Mouse (Mus musculus) cerebellum, adult 11 months (tissue): Measurements from ENCODE around the gene Zbtb20.

Experiments
- DNase-seq: peaks from one replicate; pipeline ENCODE4 v3.0.0; 2022

Zbtb20 gene

DNA sequence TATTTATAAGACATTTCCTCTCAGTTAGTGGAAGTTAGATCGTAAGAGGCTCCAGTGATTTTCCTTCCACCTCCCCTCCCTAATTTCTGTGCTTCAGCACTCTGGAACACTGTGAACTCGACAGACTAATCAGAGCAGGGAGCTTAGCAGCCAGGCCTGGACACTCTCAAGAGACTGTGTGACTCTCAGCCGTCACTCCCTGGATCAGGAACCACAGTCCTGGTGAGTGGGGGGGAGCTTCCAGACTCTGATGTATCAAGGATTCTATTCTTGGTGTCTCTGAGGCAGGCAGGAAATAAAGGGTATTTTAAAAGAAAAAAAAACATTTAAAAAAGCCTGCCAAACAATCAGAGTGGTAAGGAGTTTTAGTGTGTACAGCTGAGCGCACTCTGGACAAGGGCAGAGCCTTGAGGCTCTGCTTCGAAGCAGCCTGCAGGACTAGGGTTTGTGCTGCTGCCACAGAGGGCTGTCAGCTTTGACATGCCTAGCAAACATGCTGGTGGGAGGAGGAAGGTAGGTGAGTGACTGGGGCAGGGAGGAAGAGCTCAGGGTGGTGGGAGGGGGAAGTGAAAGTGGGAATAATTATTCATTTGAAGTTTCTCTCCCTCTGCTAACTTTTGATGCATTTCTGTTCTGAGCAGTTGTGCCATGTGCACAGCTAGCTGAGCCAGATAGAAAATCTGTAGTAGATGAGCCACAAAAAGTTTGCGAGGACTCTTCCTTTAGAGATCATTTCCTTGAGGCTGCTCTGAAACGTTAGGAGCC, 488.3 kb downstream of the Zbtb20 start:
- no peak for DNase-seq

DNA sequence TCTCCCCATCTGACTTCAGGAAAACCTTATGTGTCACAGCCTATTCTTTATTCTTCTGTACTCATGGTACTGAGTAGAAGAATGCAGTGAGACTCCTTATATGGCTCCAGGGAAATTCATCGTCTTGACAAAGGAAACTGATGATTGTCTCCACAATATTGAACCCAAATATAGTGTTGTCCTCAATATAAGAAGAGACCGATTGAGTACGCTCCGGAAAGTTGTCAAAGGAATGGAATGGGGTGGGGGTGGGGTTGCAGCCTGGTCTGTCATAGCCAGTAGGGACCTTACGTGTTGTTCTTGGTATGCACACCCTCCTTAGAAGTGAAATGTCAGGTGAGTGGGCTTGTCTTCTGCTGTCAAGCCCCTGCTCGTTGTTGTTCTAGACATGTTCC, 488.8 kb downstream of the Zbtb20 start:
- no peak for DNase-seq

DNA sequence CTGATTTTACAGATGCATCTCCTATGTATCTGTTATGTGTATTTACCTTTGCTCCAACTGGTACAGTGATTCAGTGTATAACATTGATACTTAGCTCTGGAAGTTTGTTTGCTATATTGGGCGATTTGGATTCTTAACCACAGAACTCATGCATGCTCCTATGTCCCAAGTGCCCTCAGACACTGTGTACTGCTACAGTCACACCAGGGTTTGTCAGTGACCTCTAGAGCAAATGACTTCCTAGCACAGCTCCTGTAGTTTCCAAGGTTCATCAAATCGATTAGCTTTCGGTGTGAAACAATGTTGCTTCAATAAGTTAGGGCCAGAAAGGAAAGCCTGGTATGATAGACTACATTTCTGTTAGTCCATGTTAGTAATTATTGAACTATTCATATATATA, 489.6 kb downstream of the Zbtb20 start:
- no peak for DNase-seq

DNA sequence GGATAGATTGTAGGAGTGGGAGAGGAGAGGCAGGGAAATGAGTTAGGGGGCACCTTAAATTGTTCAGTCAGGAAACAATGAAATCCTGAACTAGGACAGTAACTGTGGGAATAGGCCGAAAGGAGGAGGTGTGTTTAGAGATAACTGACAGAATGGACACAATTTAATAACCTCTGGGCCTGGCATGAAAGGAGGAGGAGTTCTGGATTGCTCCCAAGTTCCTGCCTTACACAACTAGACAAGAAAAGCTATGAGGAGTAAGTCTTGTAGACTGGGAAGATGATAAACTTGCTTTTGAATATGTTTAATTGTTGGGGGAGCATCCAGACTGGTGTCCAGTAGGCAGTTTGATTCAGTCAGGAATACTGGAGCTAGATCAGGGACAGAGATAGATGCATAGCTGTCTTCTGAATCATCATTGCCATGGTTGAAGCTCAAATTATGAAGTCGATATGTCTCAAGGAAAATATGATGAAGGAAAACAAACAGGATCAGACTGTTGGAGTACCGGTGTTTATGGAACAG, 494.9 kb downstream of the Zbtb20 start:
- DNase-seq, result no peak

DNA sequence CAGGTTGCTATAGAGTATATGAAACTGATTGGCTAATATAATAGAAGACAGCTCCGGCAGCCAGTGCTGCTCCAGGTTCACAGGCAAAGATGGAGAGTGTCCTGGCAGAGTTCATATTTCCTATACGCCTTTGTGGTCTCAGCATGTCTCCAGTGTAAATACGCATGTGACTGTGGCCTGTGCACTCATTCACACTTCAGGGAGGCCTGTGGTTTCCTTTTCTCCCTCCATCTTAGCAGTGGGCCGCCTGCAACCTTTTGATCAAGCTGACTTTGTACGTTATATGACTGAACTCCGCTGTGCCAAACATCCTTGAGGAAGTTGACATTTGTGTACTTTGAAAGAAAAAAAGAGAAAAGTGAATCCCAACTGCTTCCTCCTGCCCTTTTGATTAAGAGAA, 501.1 kb downstream of the Zbtb20 start:
- DNase-seq, result no peak

DNA sequence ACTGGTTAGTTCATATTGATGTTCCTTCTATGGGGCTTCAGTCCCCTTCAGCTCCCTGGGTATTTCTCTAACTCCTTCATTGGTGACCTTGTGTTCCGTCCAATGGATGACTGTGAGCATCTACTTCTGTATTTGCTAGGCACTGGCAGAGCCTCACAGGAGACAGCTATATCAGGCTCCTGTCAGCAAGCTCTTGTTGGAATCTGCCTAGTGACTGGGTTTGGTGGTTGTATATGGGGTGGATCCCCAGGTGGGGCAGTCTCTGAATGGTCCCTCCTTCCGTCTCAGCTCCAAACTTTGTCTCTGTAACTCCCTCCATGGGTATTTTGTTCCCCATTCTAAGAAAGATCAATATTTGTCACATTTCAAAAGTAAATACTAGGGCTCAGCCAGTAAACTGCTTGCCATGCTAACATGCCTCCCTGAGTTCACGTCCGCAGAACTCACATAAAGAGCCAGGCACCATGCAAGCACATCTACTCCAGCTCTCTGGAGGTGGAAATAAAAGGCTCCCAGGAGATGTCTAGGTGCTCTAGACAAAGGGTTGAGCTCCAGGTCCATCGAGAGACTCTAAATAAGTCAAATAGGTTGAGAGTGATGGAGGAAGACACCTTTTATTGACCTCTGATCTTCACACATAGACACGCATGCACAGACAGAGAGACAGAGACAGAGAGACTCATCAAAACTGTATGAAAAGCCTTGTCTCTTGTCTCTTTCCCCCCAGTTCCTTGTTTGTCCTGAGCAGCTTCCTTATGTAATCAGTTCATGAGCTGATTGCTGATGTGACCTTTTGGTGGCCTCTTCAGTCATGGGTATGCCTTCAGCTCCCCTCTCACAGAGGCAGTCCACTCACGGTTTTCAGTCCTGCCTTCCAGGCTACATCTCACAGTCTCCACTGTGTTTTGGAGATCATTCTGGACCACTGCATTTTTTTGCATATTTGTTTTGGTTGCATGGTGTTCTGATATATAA, 504.0 kb downstream of the Zbtb20 start:
- DNase-seq, result no peak

DNA sequence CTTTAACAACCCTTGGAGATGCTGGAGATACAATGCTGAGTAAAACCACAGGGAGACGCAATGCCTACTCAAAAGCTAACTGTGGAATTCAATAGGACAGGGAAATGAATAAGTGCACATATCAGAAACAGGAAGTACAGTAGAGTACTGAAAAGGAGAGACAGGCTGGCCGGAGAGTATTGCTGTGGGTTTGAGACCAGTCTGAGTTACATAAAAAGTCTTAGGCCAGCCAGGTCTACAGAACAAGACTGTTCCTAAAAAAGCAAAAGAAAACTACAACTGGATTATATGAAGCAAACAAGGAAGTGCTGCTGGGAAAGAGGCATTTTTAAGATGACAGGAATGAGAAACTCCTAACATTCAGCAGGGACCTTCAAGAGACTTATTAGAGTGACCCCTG, 505.5 kb downstream of the Zbtb20 start:
- DNase-seq, result no peak

DNA sequence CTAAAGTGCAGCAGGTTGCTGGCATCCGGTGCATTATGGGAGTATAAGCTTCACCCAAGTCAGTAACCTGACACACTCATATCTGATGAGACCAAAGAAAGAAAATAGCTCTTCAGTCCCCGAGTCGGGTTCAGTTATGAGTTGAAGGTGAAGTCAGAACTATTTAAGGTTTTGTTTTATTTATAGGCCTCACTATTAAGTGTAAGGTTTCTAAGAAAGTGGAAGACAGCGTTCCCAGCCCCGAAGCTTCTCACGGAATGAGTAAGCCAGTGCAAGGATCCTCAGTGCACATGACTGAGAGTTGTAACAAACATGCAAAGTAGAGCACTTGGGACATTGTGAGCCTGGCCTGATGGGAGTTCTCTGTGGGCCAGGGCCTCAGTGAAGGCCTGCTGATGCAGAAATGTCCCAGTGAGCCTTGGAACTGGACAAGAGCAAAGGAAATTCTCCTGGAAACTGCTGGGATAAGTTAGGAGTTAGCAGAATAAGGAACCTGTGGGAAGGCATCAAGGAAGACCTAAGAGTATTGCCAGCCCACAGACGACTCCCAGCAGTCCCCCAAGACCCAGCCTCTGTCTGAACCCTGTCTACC, 507.6 kb downstream of the Zbtb20 start:
- no peak for DNase-seq

DNA sequence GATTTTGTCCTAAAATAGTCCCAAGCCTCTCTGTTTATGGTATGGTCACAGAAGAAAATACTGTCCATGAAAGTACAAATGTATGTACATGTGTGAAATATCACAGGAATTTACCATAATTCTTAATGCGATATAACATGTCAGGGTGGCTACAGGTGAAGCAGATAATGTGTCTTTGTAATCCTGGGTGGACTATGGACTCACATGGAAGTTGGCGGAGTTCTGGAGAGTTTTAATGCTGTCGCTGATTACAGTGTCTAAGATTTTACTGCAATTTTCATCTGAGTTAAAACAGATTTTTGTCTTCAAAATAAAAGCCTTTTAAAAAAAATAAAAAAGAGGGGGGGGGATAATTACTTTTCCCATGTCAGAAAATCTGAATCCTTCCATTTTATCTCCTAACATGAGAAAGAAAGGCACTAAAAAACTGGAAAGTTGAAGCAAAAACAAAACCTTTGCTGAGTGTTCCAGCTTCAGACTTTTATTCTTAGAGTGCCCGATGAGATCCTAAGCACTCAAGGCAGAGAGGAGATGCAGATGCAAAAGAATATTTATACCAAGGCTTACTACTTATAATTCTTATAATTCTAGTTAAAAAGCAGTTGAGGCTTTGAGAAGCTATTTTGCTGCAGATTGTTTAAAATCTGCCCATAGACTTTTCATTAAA, 509.4 kb downstream of the Zbtb20 start:
- DNase-seq, result no peak

DNA sequence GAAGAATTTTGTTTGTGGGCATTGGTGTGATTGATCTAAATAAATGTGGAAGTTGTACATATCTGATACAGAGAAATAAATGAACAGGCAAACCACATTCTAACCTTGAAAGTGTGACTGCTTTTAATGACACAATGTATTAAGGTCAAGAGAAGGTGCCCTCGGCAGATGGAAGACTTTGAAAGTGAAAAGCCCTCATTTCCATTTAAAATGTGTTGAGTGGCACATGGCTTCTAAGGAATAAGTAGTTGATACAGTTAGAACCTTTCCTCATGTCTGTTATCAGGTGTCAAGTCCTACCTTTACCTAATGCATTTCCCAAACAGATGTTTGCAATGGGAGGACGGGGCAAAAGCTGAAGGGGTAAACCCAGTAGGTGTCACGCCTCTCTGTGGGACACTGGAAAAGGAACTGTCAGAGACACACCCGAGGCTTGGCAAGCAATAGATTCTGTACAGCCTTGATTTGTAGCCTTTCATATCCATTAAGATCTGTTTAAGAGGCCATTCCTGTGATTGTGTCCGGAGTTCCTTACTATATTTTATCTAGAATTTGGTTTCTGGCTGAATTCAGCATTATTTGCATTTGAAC, 510.0 kb downstream of the Zbtb20 start:
- no peak for DNase-seq

DNA sequence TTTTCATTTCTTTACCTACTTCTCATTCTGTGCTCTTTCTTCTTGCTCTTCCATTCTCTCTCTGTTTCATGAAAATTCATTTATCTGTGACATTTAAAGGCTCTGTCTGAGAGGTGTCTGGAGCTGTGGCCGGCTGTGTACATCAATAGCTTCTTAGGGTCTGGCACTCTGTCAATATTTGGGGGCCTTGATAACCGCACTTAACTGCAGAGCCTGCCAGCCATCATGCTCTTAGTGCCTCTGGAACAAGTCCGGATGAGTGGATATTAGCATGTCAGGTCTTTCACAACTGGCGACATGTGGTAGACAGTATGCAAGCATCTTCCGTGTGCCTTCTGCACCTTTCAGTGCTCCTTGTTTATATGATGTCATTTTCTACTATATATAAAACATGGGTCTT, 510.7 kb downstream of the Zbtb20 start:
- no peak for DNase-seq

DNA sequence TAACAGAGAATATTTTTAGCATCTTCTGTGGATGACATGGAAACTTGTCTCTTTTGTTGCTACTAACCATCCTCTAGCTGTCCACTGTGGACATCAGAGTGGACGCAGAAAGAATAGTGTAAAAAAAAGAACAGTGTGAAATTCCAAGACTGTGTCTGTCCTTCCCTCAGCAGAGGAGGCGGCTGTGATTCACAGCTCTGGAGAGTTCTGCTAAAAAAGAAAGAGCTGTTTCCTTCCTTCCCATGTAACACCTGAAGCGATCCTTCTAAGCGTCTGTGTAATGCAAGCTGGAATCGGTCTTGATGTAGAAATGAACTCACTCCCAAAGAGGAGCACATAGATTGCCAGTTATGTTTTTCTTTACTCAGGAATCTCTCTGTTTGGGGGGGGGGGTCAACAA, 512.7 kb downstream of the Zbtb20 start:
- no peak for DNase-seq

DNA sequence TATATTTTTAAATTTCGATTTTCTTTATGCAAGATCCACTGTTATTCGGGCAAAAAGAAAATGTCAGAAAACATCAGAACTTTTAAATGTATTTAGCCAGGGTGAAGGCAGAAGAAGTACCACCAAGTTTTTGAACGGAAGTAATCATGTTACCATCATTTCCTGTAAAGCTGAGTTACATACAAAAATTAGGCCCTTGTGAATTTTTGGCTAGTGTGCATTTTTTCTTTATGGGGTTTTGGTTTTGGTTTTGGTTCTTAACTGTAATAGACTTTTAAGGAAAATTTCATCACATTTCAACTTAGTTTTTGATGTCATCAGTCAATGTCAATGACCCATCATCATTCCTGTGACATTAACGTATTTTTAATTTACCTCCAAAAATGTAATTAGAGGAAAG, 514.7 kb downstream of the Zbtb20 start:
- no peak for DNase-seq

DNA sequence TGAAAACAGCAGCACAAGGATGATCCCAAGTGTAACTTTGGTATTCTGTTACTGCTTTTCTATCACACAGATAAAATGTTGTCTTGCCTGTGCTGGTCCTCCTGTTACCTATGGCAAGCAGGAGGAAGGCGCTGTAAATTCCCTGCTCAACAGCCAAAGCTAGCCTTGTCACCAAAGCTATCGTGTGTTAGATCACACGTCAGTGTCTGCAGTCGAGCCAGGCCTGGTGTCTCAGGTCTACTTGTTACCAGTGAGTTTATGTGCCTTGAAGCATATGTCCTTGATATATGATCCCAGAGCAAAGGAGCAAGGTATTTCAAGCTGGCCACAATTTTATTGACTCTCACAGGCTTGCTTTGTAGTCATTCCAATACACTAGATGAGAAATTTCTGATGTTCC, 517.7 kb downstream of the Zbtb20 start:
- no peak for DNase-seq

DNA sequence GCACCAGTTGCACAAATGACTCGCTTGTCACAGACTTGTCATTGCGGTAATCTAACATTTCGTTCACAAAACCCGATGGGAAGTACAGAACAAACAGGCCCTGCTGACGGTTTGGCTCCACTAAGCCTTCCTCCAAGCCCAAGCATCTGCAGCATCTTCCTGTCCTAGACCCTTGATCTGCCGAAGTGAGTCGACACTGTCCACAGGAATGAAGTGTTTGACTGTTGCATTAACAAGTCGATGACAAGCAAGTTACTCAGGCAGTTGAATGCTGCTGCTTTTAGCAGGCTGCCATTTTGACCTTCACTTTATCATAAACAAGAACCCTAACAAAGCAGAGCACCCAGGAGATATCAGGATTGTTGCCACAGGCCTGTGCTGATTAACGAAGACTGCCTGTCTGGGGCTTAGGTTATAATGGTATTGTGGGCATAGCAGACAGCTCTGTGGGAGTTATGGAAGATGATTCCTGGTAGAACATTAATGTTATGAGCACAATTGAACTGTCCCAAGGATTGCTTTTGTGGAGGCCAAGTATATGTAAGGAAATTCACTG, 518.4 kb downstream of the Zbtb20 start:
- no peak for DNase-seq

DNA sequence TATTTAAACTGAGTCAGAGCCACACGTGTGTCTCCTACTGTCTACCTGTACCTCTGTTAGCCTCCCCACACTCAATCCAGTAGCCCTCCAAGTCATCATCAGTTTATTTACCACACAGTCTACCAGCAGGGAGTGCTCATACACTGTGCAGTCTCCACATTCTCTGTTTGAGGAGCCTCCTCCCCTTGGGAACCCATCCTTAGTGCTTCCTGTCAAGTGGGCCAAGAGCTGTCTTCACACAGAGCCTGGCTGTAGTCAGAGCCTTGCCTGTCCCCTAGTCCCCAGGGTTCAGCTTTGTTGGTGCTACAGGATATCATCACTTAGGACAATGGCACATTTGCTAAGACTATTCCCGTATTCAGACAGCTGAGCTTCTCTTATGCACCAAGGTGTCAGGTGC, 519.1 kb downstream of the Zbtb20 start:
- no peak for DNase-seq

DNA sequence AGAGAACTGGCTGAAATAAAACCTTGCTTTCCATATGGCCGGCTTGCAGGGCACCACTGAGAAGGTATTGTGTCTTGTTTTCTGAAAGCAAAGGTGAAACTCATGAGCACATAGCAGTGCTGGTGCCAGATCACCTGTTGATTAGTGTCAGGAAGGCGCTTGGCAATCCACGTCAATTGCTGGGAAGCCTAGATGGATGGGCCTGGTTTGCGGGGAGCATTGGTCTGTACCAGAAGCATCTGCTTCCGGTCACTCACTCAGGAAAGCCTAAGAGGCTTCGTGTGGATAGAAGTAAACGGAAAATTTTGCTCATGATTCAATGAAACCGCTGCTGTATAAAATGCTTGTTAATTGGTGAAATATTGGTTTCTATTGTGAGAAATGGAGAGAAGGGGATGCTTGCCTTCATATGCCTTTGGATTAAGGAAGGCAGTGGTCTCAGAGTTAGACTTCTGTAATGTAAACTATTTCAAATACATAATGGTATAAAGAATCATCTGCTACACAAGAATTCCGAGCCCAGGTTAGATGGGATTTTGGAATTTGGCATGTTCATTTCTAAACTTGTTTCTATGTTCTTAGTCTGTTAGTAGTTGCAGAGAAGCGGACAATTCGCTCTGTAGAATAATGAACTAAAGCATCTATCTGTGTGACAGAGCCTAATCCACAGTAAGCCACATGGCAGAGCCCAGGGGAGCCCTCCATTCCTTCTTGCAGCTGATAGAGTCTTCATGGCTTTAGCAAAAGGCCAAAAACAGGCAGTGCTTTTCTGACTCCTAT, 521.4 kb downstream of the Zbtb20 start:
- no peak for DNase-seq

DNA sequence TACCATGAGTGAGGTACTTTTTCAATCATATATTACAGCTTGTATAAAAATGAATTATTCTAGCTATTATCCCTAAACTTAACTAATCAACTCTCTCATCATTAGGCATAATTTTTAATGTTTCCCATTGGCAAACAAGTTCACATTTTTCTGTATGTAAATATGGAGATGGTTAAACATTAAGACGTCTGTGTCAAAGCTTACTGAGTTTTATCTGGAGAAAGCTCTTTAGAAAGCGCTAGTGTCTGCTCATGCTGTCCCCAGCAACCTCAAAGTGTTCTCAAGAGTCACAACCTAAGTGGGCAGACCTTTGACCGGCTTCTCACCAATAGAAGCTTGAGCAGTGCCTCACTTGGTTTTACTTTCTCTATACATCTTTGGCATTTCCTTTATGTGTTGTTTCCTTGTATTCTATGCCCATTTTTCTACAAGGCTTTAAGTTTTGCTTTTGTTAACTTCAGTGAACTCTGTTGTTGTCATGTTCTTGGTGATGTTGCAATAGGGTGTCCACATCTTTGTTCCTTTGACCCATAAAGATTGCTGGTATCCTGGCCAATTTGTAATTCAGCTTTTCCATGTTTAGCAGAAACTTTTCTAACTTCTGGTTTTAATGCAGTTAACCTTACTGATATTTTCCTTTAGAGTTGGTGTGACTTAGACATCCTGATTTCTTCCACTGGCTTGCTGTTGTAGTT, 522.1 kb downstream of the Zbtb20 start:
- DNase-seq, result no peak

DNA sequence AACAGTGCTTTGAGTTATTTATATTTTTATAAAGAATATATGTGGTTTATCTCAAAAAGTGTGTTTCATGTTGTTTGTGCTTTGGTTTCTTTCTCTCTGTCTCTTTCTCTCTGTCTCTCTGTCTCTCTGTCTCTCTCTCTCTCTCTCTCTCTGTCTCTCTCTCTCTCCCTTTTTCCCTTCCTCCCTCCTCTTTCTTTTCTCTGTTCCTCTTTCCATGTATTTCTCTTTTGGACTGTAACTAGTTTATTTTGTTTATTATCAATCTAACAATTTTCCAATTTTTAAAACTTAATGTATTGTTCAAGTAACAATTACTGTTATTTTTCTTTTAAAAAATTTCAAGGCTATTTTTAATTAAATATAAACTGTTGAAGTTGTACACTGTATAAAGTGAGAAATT, 523.7 kb downstream of the Zbtb20 start:
- no peak for DNase-seq

DNA sequence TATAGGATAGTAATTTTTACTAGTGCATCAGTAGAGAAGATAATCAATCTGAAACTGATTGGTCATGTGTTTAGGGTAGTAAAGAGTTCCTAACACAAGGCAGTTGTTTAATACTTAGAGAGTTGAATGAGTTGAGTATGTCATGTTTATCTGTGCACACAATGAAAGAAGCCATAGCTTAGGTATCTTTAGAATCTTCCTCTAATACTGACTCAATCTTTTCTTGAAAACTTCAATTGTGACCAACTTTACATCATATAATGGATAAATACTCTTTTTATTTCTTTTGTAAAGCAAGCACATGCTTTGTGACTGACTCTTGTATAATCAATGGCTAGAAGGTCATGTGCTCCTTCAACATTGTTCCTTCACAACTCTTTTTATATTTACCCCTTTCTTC, 524.4 kb downstream of the Zbtb20 start:
- DNase-seq, result no peak

DNA sequence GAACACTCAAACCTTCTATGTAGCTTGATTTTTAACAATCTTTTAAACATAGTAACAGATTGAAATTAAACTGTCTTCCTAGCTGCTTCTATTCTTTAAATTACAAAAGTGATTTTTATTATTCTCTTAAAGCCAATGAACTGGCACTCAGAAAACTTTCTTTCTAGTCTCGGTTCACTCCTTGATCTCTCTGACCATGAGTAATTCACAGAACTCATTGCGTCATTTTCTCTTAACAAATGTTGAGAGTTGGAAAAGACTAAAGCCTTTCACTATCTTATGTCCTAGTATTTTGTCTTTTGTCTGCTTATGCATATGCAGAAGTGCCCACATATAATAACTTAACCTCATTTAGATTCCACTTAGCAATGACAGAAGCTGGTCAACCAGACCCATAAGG, 525.3 kb downstream of the Zbtb20 start:
- DNase-seq, result no peak
